Mouse (Mus musculus) CH12.LX (cell line): ENCODE measurements around the gene Iqcn. TPM values are rescaled to one million over a fixed set of nuclear protein-coding genes. Genes with fewer than 3 reads are reported as not detected.

Experiments used
- DNase-seq: peaks from one replicate; pipeline ENCODE4 v3.0.0-alpha.2; 2013; ENCODE audit errors: extremely low read depth
- H3K27ac ChIP-seq: 2 replicates; pipeline ENCODE4 v1.5.1; 2012; ENCODE audit warnings: low read depth, mild to moderate bottlenecking, control low read depth, moderate library complexity; ENCODE audit not compliant: insufficient read depth
- H3K27me3 ChIP-seq: replicated peaks from 2 replicates; pipeline ENCODE3; 2012; ENCODE audit warnings: inconsistent platforms
- H3K36me3 ChIP-seq, 2 experiments: replicated peaks in 1 of 2; 2 replicates each; pipeline versions ENCODE3 to v1.6.1; 2012; ENCODE audit warnings: inconsistent platforms in 1 of 2, low read length in 1 of 2, mild to moderate bottlenecking in 1 of 2, mixed read lengths in 1 of 2, moderate library complexity in 1 of 2; ENCODE audit not compliant: control insufficient read depth in 1 of 2, insufficient read depth in 1 of 2
- H3K4me1 ChIP-seq, 2 experiments: 2 replicates each; pipeline ENCODE4 v1.6.1; 2012; ENCODE audit warnings: inconsistent platforms in 1 of 2, moderate library complexity in 1 of 2; ENCODE audit not compliant: insufficient read depth in 2 of 2, control insufficient read depth in 1 of 2
- H3K4me2 ChIP-seq: 2 replicates; pipeline ENCODE4 v1.6.1; 2012; ENCODE audit warnings: low read depth, mild to moderate bottlenecking, control low read depth; ENCODE audit not compliant: poor library complexity, insufficient read depth, severe bottlenecking
- H3K4me3 ChIP-seq, 3 experiments: fragments of 150-350 bp in 1 of 3; sonication (generic) in 1 of 3; replicated peaks in 1 of 3; 2 replicates each; pipeline versions ENCODE3 to v1.5.1; 2011 to 2012; ENCODE audit warnings: low read depth in 2 of 3, low read length in 2 of 3, mild to moderate bottlenecking in 2 of 3, moderate library complexity in 2 of 3, control low read depth in 1 of 3, improper control_type of control experiment in 1 of 3, inconsistent platforms in 1 of 3, mixed read lengths in 1 of 3; ENCODE audit not compliant: poor library complexity in 1 of 3
- H3K79me2 ChIP-seq: replicated peaks from 2 replicates; pipeline ENCODE4 v1.6.1; 2012; ENCODE audit warnings: mild to moderate bottlenecking, moderate library complexity; ENCODE audit not compliant: control insufficient read depth, poor library complexity, insufficient read depth, severe bottlenecking; ENCODE audit errors: extremely low read depth
- H3K9ac ChIP-seq: 2 replicates; pipeline ENCODE4 v1.6.1; 2012; ENCODE audit warnings: low read depth, mild to moderate bottlenecking, control low read depth, moderate library complexity; ENCODE audit not compliant: insufficient read depth
- H3K9me3 ChIP-seq: replicated peaks from 2 replicates; pipeline ENCODE3; 2012; ENCODE audit warnings: low read length, inconsistent platforms, mixed read lengths
- CTCF ChIP-seq, 2 experiments: IDR thresholded peaks in 1 of 2; conservative IDR thresholded peaks in 1 of 2; 2 replicates each; pipeline ENCODE4 v1.5.1; 2011 to 2012; ENCODE audit warnings: low read depth in 2 of 2, low read length in 2 of 2, improper control_type of control experiment in 1 of 2, inconsistent platforms in 1 of 2, mild to moderate bottlenecking in 1 of 2, moderate library complexity in 1 of 2
- E2F4 ChIP-seq: IDR thresholded peaks from 2 replicates; pipeline ENCODE4 v1.6.1; 2011; ENCODE audit warnings: low read depth, low read length, improper control_type of control experiment; ENCODE audit not compliant: insufficient replicate concordance
- EP300 ChIP-seq: IDR thresholded peaks from 2 replicates; pipeline ENCODE4 v1.6.1; 2011; ENCODE audit warnings: low read length, improper control_type of control experiment
- ETS1 ChIP-seq: conservative IDR thresholded peaks from 2 replicates; pipeline ENCODE4 v1.6.1; 2012; ENCODE audit warnings: low read depth, mild to moderate bottlenecking, inconsistent platforms, low read length, improper control_type of control experiment, moderate library complexity
- GABPA ChIP-seq: IDR thresholded peaks from 2 replicates; pipeline ENCODE4 v1.6.1; 2012; ENCODE audit warnings: low read depth, low read length, improper control_type of control experiment, inconsistent platforms; ENCODE audit not compliant: insufficient replicate concordance
- IRF4 ChIP-seq: IDR thresholded peaks from 2 replicates; pipeline ENCODE4 v1.6.1; 2014; ENCODE audit warnings: low read depth, mild to moderate bottlenecking, inconsistent platforms, low read length, improper control_type of control experiment
- JUN ChIP-seq: IDR thresholded peaks from 2 replicates; pipeline ENCODE4 v1.6.1; 2011; ENCODE audit warnings: low read depth, mild to moderate bottlenecking, low read length, improper control_type of control experiment, moderate library complexity; ENCODE audit not compliant: insufficient read depth
- MAFK ChIP-seq: IDR thresholded peaks from 2 replicates; pipeline ENCODE4 v1.6.1; 2011; ENCODE audit warnings: low read length, improper control_type of control experiment; ENCODE audit not compliant: insufficient replicate concordance
- MAX ChIP-seq: IDR thresholded peaks from 2 replicates; pipeline ENCODE4 v1.6.1; 2011; ENCODE audit warnings: low read length, improper control_type of control experiment
- MEF2A ChIP-seq: IDR thresholded peaks from 2 replicates; pipeline ENCODE4 v1.6.1; 2014; ENCODE audit warnings: low read depth, mild to moderate bottlenecking, inconsistent platforms, low read length, improper control_type of control experiment, borderline replicate concordance
- MXI1 ChIP-seq: IDR thresholded peaks from 2 replicates; pipeline ENCODE4 v1.6.1; 2011; ENCODE audit warnings: mild to moderate bottlenecking, low read depth, low read length, improper control_type of control experiment
- NELFE ChIP-seq: IDR thresholded peaks from 2 replicates; pipeline ENCODE4 v1.6.1; 2011; ENCODE audit warnings: low read depth, low read length, improper control_type of control experiment
- NRF1 ChIP-seq: IDR thresholded peaks from 2 replicates; pipeline ENCODE4 v1.6.1; 2014; ENCODE audit warnings: low read depth, mild to moderate bottlenecking, inconsistent platforms, low read length, improper control_type of control experiment, moderate library complexity
- POLR2AphosphoS2 ChIP-seq: IDR thresholded peaks from 2 replicates; pipeline ENCODE4 v1.6.1; 2011; ENCODE audit warnings: low read depth, low read length, improper control_type of control experiment
- SIN3A ChIP-seq: IDR thresholded peaks from 2 replicates; pipeline ENCODE4 v1.6.1; 2012; ENCODE audit warnings: low read length, improper control_type of control experiment, inconsistent platforms
- TCF12 ChIP-seq: IDR thresholded peaks from 2 replicates; pipeline ENCODE4 v1.6.1; 2014; ENCODE audit warnings: low read depth, mild to moderate bottlenecking, inconsistent platforms, low read length, improper control_type of control experiment
- UBTF ChIP-seq: IDR thresholded peaks from 2 replicates; pipeline ENCODE4 v1.6.1; 2012; ENCODE audit warnings: low read depth, mild to moderate bottlenecking, inconsistent platforms, low read length, improper control_type of control experiment, moderate library complexity
- USF1 ChIP-seq: IDR thresholded peaks from 2 replicates; pipeline ENCODE4 v1.6.1; 2014; ENCODE audit warnings: low read depth, mild to moderate bottlenecking, inconsistent platforms, low read length, improper control_type of control experiment
- USF2 ChIP-seq: conservative IDR thresholded peaks from 2 replicates; pipeline ENCODE4 v1.6.1; 2011; ENCODE audit warnings: low read depth, low read length, improper control_type of control experiment
- ZC3H11A ChIP-seq: IDR thresholded peaks from 2 replicates; pipeline ENCODE4 v1.6.1; 2012; ENCODE audit warnings: low read depth, mild to moderate bottlenecking, inconsistent platforms, low read length, improper control_type of control experiment
- ZKSCAN1 ChIP-seq: IDR thresholded peaks from 2 replicates; pipeline ENCODE4 v1.6.1; 2012; ENCODE audit warnings: low read depth, inconsistent platforms, low read length, improper control_type of control experiment, borderline replicate concordance
- ZMIZ1 ChIP-seq: IDR thresholded peaks from 2 replicates; pipeline ENCODE4 v1.6.1; 2012; ENCODE audit warnings: low read depth, mild to moderate bottlenecking, inconsistent platforms, low read length, improper control_type of control experiment
- dilution Hi-C: fragments of 300-500 bp; cut with MboI; formaldehyde crosslinking; loops from 2 replicates; pipeline ENCODE4 v1.14.3; 2020; ENCODE audit warnings: low sequenced_read_pairs; ENCODE audit not compliant: extremely low pct_unique_long_range_greater_than_20kb, extremely low pct_ligation_motif_present
- in situ Hi-C: fragments of 300-500 bp; cut with MboI; formaldehyde crosslinking; loops from 3 replicates; pipeline ENCODE4 v1.14.3; 2019; ENCODE audit warnings: low sequenced_read_pairs, low pct_ligation_motif_present, low pct_unique_long_range_greater_than_20kb, mixed read lengths
- polyA plus RNA-seq: library from polyadenylated mRNA; unstranded; fragments of >175 nt; gene quantifications from 2 replicates; pipeline ENCODE4 v1.2.1, GENCODE M21; 2012; ENCODE audit warnings: low read depth; ENCODE audit not compliant: insufficient read length
- total RNA-seq, 2 experiments: library from RNA; depleted of rRNA; stranded (reverse); fragments of 300-350 nt in 1 of 2; fragments of >200 nt in 1 of 2; gene quantifications; 2 replicates each; pipeline ENCODE4 v1.2.3; 2012 to 2014

Iqcn gene
- total and polyA plus RNA-seq, 3 experiments = 0.07 TPM; not detected in 2

- H3K4me2 ChIP-seq = no peak overlapping the region
- H3K4me3 ChIP-seq = no peak overlapping the region
- no peak overlapping the region for H3K27ac ChIP-seq
- peaks cover 25 to 71% of the 10 kb centered on the region in 2 experiments for H3K4me1 ChIP-seq
- H3K36me3 ChIP-seq = peaks cover 17 to 43% of the 10 kb centered on the region in 2 experiments
- dilution Hi-C loops (no loop called here), in situ Hi-C loops (loop anchor here (5.0 kb wide), 1 partner anchor 78 kb away; no protein-coding TSS in a partner anchor)
- H3K9me3 ChIP-seq = no peaks in the 10 kb centered on the region
- TF ChIP-seq SIN3A (no peak), IRF4 (no peak), MEF2A (no peak), MXI1 (no peak), JUN (no peak), UBTF (no peak), EP300 (no peak)
- no peak overlapping the region for H3K9ac ChIP-seq
- H3K27me3 ChIP-seq = no peaks in the 10 kb centered on the region
- DNase-seq = no peak
- H3K79me2 ChIP-seq = no peaks in the 10 kb centered on the region
Observed at GRCm38 (mm10) chr8:70764026-70764425, 60.8 kb downstream of the Iqcn start.

GRCm38 (mm10) chr8:70764676-70765075, 61.4 kb downstream of the Iqcn start:
- no peak overlapping the region for H3K27ac ChIP-seq
- H3K79me2 ChIP-seq = no peaks in the 10 kb centered on the region
- peaks cover 30 to 73% of the 10 kb centered on the region in 2 experiments for H3K4me1 ChIP-seq
- H3K4me2 ChIP-seq = no peak overlapping the region
- no peaks in the 10 kb centered on the region for H3K27me3 ChIP-seq
- H3K36me3 ChIP-seq = peaks cover 20 to 47% of the 10 kb centered on the region in 2 experiments
- peak overlapping the region in 1 of 3 experiments; percentile 0 for H3K4me3 ChIP-seq
- H3K9ac ChIP-seq = no peak overlapping the region
- dilution Hi-C loops = no loop called here
- in situ Hi-C loops = loop anchor here (5.0 kb wide), 2 partner anchors 38 to 78 kb away; no protein-coding TSS in a partner anchor
- TF ChIP-seq SIN3A = no peak
- TF ChIP-seq MAFK = no peak
- no peak for TF ChIP-seq GABPA
- no peak for TF ChIP-seq MAX
- no peak for TF ChIP-seq ZC3H11A
- no peak for TF ChIP-seq POLR2AphosphoS2
- TF ChIP-seq IRF4 = no peak
- TF ChIP-seq E2F4 = no peak
- TF ChIP-seq ZMIZ1 = no peak
- no peak for TF ChIP-seq TCF12
- no peak for TF ChIP-seq MEF2A
- no peak for TF ChIP-seq NELFE
- TF ChIP-seq MXI1 = no peak
- no peak for TF ChIP-seq NRF1
- TF ChIP-seq ETS1 = no peak
- TF ChIP-seq USF1 = no peak
- TF ChIP-seq USF2 = no peak
- TF ChIP-seq CTCF (conservative IDR thresholded peaks at IDR 0.05 in 1 of 2, IDR thresholded peaks at IDR 0.05 in 1 of 2; ENCODE audit: low read depth in 2 of 2, low read length in 2 of 2) = no peak
- no peak for TF ChIP-seq ZKSCAN1
- H3K9me3 ChIP-seq = no peaks in the 10 kb centered on the region
- no peak for DNase-seq
